Mouse (Mus musculus) liver, embryonic 11.5 days (tissue): ENCODE data around the gene Ttc27. TPM values are rescaled to one million over a fixed set of nuclear protein-coding genes. Genes with fewer than 3 reads are reported as not detected.

Experiments
- ATAC-seq: fragments of 200-750 bp; cut with Nextera tagmentation; replicated peaks from 2 replicates; pipeline ENCODE4 v1.8.0; 2017; ENCODE audit warnings: moderate number of reproducible peaks, mild to moderate bottlenecking, moderate TSS enrichment, moderate library complexity; ENCODE audit not compliant: low FRiP score
- DNase-seq: peaks from one replicate; pipeline ENCODE4 v3.0.0-alpha.2; 2017; ENCODE audit warnings: low spot score
- H3K27ac ChIP-seq: fragments of 300-500 bp; sonication (generic); 2 replicates; pipeline ENCODE4 v1.5.1; 2014; ENCODE audit warnings: mild to moderate bottlenecking, low read depth, low read length, control low read depth
- H3K27me3 ChIP-seq: fragments of 300-500 bp; sonication (generic); replicated peaks from 2 replicates; pipeline ENCODE4 v1.6.1; 2014; ENCODE audit warnings: low read length, mixed read lengths; ENCODE audit not compliant: control insufficient read depth, insufficient read depth
- H3K36me3 ChIP-seq: fragments of 300-500 bp; sonication (generic); 2 replicates; pipeline ENCODE4 v1.6.1; 2014; ENCODE audit warnings: mild to moderate bottlenecking, low read length, moderate library complexity, mixed read lengths; ENCODE audit not compliant: control insufficient read depth, insufficient read depth
- H3K4me1 ChIP-seq: fragments of 300-500 bp; sonication (generic); replicated peaks from 2 replicates; pipeline ENCODE4 v1.6.1; 2014; ENCODE audit warnings: low read length, mixed read lengths; ENCODE audit not compliant: control insufficient read depth, insufficient read depth
- H3K4me2 ChIP-seq: fragments of 300-500 bp; sonication (generic); 2 replicates; pipeline ENCODE4 v1.6.1; 2014; ENCODE audit warnings: mild to moderate bottlenecking, control low read depth, moderate library complexity
- H3K4me3 ChIP-seq: fragments of 300-500 bp; sonication (generic); 2 replicates; pipeline ENCODE4 v1.5.1; 2014; ENCODE audit warnings: low read depth, low read length, control low read depth
- H3K9ac ChIP-seq: fragments of 300-500 bp; sonication (generic); 2 replicates; pipeline ENCODE4 v1.6.1; 2014; ENCODE audit warnings: low read depth, low read length, control low read depth
- H3K9me3 ChIP-seq: fragments of 300-500 bp; sonication (generic); 2 replicates; pipeline ENCODE4 v1.6.1; 2016; ENCODE audit warnings: low read length, inconsistent platforms, mixed read lengths; ENCODE audit not compliant: control insufficient read depth
- WGBS: fragments of 180-500 bp; shearing (Covaris S2); extraction: QIAGEN DNeasy Blood & Tissue Kit; methylation state at CpG from one replicate; pipeline ENCODE4 v1.1.7; 2014; 5-methylcytosine and 5-hydroxymethylcytosine counted together
- polyA plus RNA-seq: library from polyadenylated mRNA; unstranded; fragments of >200 nt; fragmentation: Nextera tagmentation; extraction: Ambion mirVana; gene quantifications from 2 replicates; pipeline ENCODE4 v1.2.1, GENCODE M21; 2014

Ttc27 gene
- polyA plus RNA-seq, 1 experiment from 2014 or later, result 37.6 TPM

GRCm38 (mm10) chr17:74769390-74769811 is 51.9 kb downstream of the Ttc27 start:
- ATAC-seq (no peak), DNase-seq (no peak)
- H3K27me3 ChIP-seq, result no peaks in the 10 kb centered on the region
- H3K4me1 ChIP-seq, result no peaks in the 10 kb centered on the region
- no peaks in the 10 kb centered on the region for H3K9me3 ChIP-seq
- peaks cover 4% of the 10 kb centered on the region; the same call in 1 of the 2 replicates for H3K36me3 ChIP-seq
- no peak overlapping the region for H3K9ac ChIP-seq
- H3K4me2 ChIP-seq, result no peak overlapping the region
- no peak overlapping the region for H3K4me3 ChIP-seq
- WGBS, result 77% methylated on average over 9 of the region's 9 CpGs
- no peak overlapping the region for H3K27ac ChIP-seq

- Histone ChIP-seq H3K9ac (no peak overlapping the region), H3K27ac (no peak overlapping the region), H3K27me3 (no peaks in the 10 kb centered on the region), H3K9me3 (no peaks in the 10 kb centered on the region), H3K4me2 (no peak overlapping the region), H3K4me1 (no peaks in the 10 kb centered on the region), H3K36me3 (no peaks in the 10 kb centered on the region), H3K4me3 (no peak overlapping the region)
- DNase-seq, result no peak
- no peak for ATAC-seq
- WGBS, result 91% methylated on average over 4 of the region's 4 CpGs
These were observed 54.8 kb downstream of the Ttc27 start for GRCm38 (mm10) chr17:74772364-74772763.

- no peaks in the 10 kb centered on the region for H3K27me3 ChIP-seq
- no peaks in the 10 kb centered on the region for H3K9me3 ChIP-seq
- H3K9ac ChIP-seq, result no peak overlapping the region
- ATAC-seq (no peak), DNase-seq (no peak)
- H3K4me2 ChIP-seq, result no peak overlapping the region
- no peak overlapping the region for H3K4me3 ChIP-seq
- H3K36me3 ChIP-seq, result no peaks in the 10 kb centered on the region
- no peak overlapping the region for H3K27ac ChIP-seq
- no peaks in the 10 kb centered on the region for H3K4me1 ChIP-seq
- WGBS, result 85% methylated on average over 5 of the region's 5 CpGs
These were observed 56.0 kb downstream of the Ttc27 start for GRCm38 (mm10) chr17:74773556-74773955.

- Histone ChIP-seq H3K9ac (no peak overlapping the region), H3K4me2 (no peak overlapping the region), H3K9me3 (no peaks in the 10 kb centered on the region), H3K4me3 (no peak overlapping the region), H3K36me3 (no peaks in the 10 kb centered on the region), H3K27me3 (no peaks in the 10 kb centered on the region), H3K27ac (no peak overlapping the region), H3K4me1 (no peaks in the 10 kb centered on the region)
- ATAC-seq, result no peak
- WGBS, result 93% methylated on average over 4 of the region's 4 CpGs
- DNase-seq, result no peak
These were observed 62.6 kb downstream of the Ttc27 start for GRCm38 (mm10) chr17:74780133-74780532.

GRCm38 (mm10) chr17:74780627-74781026 is 63.1 kb downstream of the Ttc27 start:
- WGBS, result 76% methylated on average over 9 of the region's 9 CpGs

GRCm38 (mm10) chr17:74781911-74782310 is 64.4 kb downstream of the Ttc27 start:
- Histone ChIP-seq H3K27me3 (no peaks in the 10 kb centered on the region), H3K4me1 (no peaks in the 10 kb centered on the region), H3K4me2 (no peak overlapping the region), H3K27ac (no peak overlapping the region), H3K36me3 (no peaks in the 10 kb centered on the region), H3K4me3 (no peak overlapping the region), H3K9ac (no peak overlapping the region), H3K9me3 (no peaks in the 10 kb centered on the region)
- DNase-seq (no peak), ATAC-seq (no peak)

More at GRCm38 (mm10) chr17:74780627-74781026, 63.1 kb downstream of the Ttc27 start:
- no peaks in the 10 kb centered on the region for H3K36me3 ChIP-seq
- no peak overlapping the region for H3K27ac ChIP-seq
- no peaks in the 10 kb centered on the region for H3K27me3 ChIP-seq
- H3K4me3 ChIP-seq, result no peak overlapping the region
- ATAC-seq (no peak), DNase-seq (no peak)
- no peaks in the 10 kb centered on the region for H3K9me3 ChIP-seq
- H3K4me2 ChIP-seq, result no peak overlapping the region
- H3K9ac ChIP-seq, result no peak overlapping the region
- no peaks in the 10 kb centered on the region for H3K4me1 ChIP-seq

GRCm38 (mm10) chr17:74785586-74785985 is 68.1 kb downstream of the Ttc27 start:
- 61% methylated on average over 5 of the region's 5 CpGs for WGBS
- Histone ChIP-seq H3K4me1 (no peaks in the 10 kb centered on the region; the same call in 1 of the 2 replicates), H3K4me2 (no peak overlapping the region), H3K9me3 (no peaks in the 10 kb centered on the region), H3K27me3 (no peaks in the 10 kb centered on the region), H3K27ac (no peak overlapping the region), H3K9ac (no peak overlapping the region), H3K36me3 (no peaks in the 10 kb centered on the region), H3K4me3 (no peak overlapping the region)
- DNase-seq, result no peak
- ATAC-seq, result no peak

- no peaks in the 10 kb centered on the region for H3K36me3 ChIP-seq
- no peak overlapping the region for H3K9ac ChIP-seq
- no peak for ATAC-seq
- no peak for DNase-seq
- no peak overlapping the region for H3K4me2 ChIP-seq
- no peak overlapping the region for H3K4me3 ChIP-seq
- H3K9me3 ChIP-seq, result no peaks in the 10 kb centered on the region
- no peak overlapping the region for H3K27ac ChIP-seq
- H3K27me3 ChIP-seq, result no peaks in the 10 kb centered on the region
- no peaks in the 10 kb centered on the region; the same call in 1 of the 2 replicates for H3K4me1 ChIP-seq
- WGBS, result 90% methylated on average over 10 of the region's 10 CpGs
These were observed 68.7 kb downstream of the Ttc27 start for GRCm38 (mm10) chr17:74786198-74786734.

GRCm38 (mm10) chr17:74796023-74796699 is 78.6 kb downstream of the Ttc27 start:
- 0 out of 2 replicates have a peak, but pooled peaks cover 2% of the 10 kb centered on the region for H3K36me3 ChIP-seq
- DNase-seq (no peak), ATAC-seq (no peak)
- H3K9me3 ChIP-seq, result no peaks in the 10 kb centered on the region
- H3K27me3 ChIP-seq, result no peaks in the 10 kb centered on the region
- H3K9ac ChIP-seq, result no peak overlapping the region
- H3K4me3 ChIP-seq, result no peak overlapping the region
- 89% methylated on average over 14 of the region's 14 CpGs for WGBS
- H3K4me1 ChIP-seq, result no peaks in the 10 kb centered on the region
- H3K4me2 ChIP-seq, result no peak overlapping the region
- no peak overlapping the region for H3K27ac ChIP-seq
